Mouse (Mus musculus) frontal cortex, adult (tissue): ENCODE measurements around the gene Rspo4.

Source experiments
- ATAC-seq: cut with Nextera tagmentation; 2 replicates; pipeline ENCODE4 v1.9.2; 2017; ENCODE audit warnings: mild to moderate bottlenecking, moderate library complexity, mixed read lengths; ENCODE audit not compliant: low TSS enrichment

The Rspo4 gene

DNA sequence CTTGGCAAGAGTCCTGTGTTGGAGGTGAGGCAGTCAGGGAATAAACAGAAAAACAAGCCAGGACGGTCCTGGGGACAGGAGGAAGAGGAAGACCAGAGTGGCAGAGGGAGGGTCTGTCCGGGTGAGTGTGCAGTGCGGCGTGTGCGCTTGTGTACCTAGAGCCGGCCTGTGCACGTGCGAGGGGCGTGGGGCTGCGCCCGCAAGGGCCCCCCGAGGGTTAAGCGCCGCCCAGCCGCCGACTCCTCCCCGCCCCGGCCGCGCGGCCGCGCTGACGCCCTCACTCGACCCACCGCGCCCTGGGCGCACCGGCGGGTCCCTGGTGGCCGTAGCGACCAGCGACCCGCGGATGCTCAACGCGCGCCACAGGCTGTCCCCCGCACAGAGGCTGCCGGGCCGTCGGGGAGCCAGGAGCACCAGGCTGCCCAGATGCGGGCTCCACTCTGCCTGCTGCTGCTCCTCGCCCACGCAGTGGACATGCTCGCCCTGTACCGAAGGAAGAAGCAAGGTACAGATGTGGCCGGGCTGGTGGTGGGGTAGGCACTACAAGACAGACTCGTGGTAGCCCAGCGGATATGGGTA is at the start of gene Rspo4:
Gene Rspo4 (plus strand): TSS at position 280 of the 579 bp plus-strand sequence.
- no peak for ATAC-seq

DNA sequence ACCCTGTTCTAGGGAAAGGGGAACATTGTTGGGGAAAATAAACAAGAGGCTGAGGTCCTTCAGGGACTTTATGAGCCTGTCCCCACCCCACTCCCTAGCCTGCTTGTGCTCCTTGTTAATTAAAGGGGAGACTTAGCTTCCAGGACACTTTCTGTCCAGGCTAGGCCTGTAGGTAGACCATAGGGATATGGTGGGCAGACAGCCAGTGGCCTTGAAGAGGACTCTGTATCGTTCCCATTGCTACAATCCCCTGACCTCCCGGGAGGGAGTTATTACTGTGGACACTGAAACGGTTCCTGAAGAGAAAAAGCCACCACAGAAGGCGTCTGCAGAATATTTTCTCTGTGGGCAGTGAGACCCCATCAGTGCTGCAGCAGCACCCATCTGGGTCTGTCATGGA is 27.1 kb upstream of the Rspo4 start:
- ATAC-seq = no peak

DNA sequence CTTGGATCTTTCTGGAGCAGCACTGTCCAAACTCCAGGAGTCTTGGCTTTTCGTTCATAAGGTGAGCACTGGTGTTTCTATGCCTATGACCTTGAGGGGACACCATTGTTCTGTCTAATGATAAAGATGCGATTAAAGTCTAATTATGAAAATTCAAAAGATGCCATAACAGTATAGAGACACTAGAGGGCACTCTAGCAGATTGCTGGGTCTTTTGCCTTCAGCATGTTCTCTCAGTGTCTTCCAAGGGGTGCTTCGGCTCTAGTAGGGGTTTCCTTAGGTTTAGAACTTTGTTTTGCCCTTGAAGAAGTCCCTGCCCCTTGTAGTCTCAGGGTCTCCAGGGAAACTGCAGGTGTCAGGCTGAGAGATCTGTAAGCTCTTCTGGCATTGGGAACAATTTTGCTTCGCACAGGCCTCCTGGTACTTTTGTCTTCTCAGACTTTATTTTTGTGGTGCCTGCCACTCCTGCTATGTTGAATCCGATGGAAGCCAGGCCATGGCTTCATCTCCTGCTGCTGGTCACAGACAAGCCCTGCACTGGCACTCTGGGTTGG is 19.6 kb downstream of the Rspo4 start:
- ATAC-seq = peak; percentile 51; the same call in 1 of the 2 replicates

DNA sequence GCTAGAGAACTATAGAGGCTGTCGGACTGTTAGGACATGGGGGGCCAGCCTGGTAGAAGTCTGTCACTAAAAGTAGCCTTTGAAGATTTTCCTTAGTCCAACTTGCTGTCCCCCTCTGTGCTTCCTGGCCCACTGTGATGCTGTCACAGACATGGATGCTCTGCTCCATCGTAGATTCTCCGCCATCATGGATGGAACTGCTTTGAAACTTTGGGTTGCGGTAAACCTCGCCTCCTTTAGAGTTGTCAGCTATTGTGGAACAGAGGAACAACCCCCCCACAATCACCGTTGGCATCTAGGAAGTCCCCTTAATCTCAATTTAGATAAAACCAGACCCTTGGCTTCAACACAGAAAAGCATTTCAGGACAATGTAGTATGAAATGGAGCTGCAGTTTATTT is 22.2 kb downstream of the Rspo4 start:
- no peak for ATAC-seq

DNA sequence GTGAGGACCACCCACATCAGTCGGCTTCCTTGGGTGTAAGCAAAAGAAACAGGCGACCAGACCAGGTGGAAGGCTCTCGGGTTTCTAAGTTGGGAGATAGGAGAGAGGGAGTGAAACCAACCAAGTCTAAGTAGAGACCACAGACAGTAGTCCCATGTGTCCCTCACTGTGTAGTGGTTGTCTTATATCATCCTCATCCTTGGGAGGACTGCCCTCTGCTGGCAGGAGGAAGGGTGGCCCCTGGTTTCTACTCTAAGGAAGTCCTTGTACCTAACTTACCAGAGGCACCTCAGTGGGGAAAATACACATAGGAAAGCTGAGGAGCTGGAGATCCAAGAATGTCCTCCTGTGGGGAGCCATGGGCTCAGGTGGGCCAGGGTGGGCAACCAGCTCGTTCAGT is 23.8 kb downstream of the Rspo4 start:
- peak; percentile 95 for ATAC-seq

DNA sequence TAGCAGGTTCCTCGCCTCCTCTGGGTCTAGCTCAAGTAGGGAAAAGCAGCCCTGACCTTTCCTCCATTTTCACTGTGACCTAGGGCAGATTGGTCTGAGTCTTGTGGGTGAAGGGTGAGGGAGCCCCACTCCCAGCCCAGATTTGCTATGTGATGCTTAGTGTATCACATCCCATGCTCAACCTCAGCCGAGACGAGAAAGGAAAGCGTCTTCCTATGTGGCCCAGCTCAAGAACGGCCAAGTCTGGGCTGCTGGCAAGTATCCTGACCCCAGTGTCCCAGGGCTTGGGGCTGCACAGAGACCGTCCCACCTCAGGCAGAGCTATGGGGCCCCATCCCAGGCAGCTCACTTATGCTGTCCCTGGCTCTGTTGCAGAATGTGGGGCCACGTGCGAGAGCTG is 25.5 kb downstream of the Rspo4 start:
- ATAC-seq = no peak

DNA sequence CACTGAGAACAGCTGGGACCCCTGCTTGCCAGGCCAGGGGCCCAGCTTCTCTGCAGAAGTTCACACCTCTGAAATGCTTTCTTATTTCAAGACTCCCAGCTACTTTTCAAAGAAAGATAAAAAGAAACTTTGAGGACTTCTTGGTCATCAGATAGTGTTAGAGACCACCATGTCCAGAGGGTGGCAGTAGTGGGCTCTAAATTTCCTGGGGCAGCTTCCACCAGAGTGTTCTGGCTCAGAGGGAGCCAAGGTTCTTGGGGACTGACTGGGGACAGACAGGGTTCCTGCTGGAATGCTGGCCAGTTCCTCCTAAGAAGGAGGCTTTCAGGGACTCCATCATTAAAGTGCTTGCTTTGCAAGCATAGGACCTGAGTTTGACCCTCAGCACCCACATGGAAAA is 31.8 kb downstream of the Rspo4 start:
- ATAC-seq = no peak

DNA sequence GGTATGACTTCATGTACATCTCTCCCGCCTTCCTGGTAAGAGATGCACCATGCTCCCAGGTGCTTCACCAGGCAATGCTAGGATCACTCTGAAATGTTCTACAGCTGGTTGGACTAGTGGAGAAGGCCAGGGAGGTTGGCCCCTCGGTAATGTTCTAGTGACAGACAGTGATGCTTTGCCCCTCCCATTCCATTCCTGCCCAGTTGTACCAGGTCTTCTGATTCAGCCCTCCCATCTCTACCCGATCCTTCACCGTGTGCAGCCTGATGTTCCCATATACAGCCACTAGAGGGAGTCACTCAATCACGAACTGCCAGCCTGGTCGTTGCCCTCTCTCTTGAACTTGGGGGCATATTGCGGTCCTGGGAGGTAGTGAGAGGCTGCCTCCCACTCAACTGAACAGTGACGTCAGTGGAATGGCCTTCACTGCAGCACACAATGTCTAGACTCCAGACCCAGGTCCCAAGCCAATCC is 33.3 kb downstream of the Rspo4 start:
- peak; percentile 86 for ATAC-seq

DNA sequence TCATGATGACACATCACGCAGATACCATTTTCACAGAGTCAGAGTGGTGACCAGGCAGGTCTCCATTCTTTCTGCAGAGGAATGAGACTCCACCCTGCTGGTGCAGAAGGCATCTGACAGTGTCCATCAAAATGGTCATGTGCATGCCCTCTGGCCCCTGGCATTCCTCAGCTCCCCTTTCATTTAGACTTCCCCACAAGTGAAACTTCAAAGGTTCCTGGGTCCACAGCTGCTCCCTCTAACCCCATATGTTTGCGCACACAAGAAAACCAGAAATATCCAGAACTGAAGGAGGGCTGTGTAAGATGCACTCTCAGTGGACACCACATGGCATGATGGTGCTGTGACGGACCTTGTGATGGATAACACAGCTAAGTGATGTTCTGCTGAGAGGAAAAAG is 35.9 kb downstream of the Rspo4 start:
- no peak for ATAC-seq

DNA sequence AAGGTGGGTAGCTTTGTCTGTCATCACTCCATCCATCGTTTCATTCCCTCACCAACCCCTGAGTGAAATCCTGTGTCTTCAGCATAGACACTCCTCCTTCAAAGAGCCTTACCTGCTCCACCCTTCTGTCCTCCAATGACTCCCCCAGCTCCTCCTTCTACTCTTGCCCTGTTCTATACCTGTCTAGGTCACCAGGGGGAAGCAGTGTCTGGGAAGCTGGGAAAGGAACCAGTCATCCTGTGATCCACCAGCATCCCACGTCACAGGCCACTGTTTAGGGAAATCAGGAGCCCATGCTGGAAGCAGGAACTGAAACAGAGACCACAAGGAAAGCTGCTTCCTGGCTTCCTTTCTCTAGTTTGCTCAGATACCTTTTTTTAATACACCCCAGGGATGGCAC is 37.0 kb downstream of the Rspo4 start:
- no peak for ATAC-seq

DNA sequence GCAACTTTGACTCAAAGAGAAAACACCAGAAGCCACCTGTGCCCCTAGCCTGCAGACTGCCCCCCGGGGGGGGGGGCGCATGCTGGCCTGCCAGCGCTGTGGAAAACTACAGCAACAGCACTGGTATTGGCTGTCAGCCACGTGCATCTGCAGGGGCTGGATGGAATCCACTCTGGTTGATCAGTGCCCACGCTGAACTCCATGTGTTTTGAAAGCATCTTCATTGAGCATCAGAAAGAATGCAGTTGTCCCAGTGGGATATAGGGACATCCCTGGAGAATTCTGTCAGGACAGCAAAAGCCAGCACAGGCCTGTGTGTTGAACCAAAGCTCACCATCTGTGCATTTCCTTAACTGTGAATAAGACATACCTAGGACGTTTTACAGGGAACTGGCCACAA is 48.3 kb downstream of the Rspo4 start:
- no peak for ATAC-seq

DNA sequence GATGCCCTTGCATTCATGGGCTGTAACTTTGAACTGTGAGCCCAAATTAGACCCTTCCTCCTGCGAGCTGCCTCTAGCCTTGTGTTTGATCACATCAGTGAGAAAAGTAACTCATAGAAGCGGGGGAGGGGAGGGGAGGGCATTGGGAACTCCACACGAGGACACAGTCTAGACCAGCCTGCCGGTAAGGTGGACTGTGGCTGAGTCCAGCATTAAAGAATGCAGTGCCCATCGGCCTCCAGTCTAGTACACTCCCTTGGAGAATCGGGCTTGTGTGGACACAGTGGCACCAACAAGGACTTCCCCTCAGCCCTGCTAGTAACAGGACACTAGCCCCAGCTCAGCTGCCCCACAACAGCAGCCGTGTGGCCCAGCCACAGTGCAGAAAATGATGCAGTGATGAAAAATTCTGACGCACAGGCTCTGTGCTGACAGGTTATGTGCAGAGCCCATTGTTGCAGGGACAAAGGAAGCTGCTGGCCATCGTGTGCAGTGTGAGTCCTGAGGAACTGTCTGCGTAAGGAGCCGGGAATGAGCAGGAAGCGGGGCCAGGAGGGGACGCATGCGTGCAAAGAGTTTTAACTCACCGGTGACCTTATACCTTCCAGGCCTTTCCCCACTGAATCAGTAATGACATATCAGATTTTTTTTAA is 50.5 kb downstream of the Rspo4 start:
- no peak for ATAC-seq

DNA sequence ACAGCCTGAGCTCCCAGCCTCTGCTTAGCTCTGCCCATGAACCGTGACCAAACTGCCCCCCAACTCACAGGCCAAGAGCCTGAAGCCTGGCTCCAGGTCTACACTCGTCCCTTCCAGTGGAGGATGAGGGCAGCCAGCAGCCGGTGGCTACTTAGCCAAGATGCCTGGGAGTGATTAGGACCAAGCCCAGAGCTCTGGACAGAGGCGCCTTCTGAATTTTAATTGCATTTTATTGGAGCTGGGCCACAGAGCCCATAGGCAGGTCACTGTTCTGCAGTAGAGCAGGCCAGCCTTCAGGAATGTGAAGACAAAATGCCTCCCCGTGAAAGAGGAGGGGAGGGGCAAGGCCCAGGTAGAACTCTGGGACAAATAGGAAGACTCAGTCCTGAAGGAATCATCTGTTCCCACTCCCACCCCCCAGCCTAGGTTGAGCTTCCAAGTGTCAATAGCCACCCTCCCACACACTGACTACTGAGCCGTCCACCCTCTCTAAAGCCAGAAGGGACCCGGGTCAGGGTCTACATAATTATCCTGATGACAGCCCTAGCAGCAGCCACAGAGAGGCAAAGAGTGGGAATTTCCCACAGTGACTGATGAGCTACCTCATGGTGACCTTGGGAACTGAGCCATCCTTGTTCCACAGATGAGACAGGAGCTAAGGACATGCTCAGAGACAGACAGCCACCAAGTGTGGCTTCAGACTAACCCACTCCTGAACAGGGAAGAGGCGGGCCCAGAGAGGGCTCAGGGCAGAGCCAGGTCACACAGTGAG is 51.7 kb downstream of the Rspo4 start:
- peak; percentile 57; the same call in 1 of the 2 replicates for ATAC-seq

DNA sequence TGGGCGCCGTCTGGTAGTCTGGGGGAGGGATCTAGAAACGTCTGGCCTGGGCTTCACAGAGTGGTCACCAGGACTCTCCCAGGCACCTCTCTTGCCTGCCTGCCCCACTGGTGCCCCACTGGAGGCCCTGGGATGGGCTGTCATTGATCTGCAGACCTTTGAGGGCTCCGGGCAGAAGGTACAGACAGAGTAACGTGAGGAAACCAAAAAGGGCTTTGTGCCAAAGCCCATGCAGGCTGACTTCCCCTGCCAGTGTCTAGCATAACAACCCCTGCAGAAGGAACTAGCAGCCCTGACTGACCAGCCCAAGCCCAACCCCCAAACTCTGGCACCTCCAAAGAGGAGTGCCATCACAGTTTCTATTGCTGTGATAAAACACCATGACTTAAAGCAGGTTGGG is 53.2 kb downstream of the Rspo4 start:
- no peak for ATAC-seq

DNA sequence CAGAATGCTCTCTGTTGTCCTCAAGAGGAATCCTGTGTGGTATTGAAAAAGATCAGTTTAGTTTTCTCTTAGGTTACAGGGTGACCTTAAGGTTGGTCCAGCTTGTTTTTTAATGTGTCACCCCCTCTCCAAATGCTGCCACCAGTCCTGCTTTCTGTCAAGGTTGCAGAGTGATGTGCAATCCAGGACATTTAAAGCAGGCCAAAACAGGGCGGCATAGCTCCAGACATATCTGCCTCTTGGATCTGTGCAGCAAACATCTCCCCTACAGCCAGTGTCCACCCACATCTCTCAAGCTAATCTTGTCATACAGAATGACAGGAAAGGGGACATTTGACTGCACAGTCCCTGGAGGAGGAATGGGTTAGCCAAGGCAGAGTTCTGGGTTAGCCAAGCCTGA is 55.4 kb downstream of the Rspo4 start:
- no peak for ATAC-seq

DNA sequence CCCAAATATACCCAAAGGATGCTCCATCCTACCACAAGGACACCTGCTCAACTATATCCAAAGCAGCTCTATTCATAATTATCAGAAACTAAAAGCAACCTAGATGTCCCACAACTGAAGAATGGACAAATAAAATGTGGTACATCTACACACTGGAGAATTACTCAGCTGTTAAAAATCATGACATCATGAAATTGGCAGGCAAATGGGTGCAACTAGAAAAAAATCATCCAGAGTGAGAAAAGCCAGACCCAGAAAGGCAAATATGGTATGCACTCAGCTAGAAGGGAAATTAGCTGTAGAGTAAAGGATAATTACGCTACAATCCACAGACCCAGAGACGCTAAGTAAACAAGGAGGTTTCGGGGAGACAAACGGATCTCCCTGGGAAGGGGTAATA is 58.1 kb downstream of the Rspo4 start:
- no peak for ATAC-seq

DNA sequence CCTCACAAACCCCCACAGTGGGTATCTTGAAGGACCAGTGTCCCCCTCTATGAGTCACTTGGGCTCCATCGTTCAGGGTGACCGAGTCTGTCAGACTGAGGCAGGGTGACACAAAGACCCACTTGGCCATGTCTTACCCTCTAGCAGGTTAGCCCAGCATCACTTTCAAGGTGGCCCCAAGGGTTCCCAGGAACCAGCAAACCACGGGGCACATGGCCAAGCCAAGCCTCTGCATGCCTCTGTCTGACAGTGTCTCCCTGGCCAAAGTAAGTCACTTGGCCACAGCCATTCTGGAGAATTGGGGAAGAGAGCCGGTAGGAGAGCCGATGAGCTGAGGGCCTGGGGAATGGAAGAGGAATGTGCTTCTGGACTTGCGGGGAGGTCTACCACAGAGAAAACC is 60.5 kb downstream of the Rspo4 start:
- no peak for ATAC-seq

DNA sequence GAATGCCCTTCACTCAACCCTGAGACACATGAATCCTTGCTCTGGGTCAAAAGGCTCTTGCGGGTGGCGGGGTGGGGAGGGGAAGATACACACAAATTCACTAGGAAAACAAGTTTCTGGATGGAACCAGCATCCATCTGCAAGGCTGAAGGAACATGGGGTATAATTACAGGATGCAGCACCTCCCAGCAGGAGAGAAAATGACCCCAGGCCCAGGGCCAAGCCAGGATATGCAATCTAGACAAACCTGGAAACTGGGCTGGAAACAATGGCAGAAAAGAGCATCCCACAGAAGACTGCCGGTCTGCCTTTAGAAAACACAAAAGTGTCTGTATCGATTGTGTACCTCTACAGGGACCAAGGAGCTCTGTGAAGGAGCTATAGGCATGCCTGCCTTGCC is 61.2 kb downstream of the Rspo4 start:
- ATAC-seq = no peak

DNA sequence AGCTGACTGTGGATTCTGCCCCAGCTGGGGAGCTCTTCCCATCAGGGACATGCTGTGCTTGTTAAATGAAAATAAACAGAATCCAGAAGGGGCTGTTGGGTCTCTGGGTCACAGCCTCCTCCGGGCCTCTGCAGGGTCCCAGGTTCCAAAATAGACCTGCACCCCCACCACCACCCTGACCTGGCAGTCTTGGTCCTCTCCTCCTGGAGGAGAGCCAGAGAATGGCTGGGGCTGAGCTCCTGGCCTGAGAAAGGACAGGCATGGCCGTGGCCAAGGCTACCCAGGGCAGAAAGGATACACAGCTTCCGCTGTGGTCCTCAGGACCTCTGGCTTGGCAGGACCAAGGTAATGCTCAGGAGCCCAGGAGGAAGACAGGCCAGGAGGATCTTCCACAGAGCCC is 61.9 kb downstream of the Rspo4 start:
- ATAC-seq = no peak

DNA sequence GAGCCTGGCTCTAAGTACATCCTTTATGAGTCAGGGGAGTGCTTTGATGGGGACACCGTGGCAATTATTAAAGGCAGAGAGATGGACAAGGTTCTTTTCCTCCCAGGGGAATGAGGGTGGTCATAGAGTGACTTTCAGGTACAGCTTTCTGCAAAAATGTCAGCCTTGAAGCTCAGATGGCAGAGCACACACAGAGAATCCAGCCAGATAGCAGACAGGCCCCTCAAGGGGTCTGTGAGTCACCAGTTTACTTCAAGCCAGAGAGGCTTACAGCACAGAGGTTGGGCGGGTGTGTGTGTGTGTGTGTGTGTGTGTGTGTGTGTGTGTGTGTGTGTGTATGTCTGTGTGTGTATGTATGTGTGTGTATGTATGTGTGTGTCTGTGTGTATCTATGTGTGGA is 64.3 kb downstream of the Rspo4 start:
- no peak for ATAC-seq

DNA sequence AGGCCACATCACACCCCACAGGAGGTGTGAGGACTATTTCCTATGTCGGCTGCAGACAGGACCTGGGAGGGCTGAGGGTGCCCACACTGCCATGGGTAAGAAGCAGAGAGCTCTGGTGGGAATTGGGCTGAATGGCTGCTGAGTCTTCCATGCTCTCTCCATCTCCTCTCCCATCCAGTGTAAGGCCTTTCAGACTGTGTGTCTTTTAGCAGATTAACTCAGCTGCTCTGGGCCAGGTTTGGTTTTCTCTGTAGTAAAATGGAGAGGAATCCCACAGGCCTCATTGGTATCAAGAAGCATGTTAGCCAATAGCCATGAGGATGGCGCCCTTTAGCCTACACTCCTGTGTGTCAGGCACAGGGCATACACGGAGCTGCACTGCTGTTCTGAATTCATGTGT is 66.7 kb downstream of the Rspo4 start:
- ATAC-seq = no peak

DNA sequence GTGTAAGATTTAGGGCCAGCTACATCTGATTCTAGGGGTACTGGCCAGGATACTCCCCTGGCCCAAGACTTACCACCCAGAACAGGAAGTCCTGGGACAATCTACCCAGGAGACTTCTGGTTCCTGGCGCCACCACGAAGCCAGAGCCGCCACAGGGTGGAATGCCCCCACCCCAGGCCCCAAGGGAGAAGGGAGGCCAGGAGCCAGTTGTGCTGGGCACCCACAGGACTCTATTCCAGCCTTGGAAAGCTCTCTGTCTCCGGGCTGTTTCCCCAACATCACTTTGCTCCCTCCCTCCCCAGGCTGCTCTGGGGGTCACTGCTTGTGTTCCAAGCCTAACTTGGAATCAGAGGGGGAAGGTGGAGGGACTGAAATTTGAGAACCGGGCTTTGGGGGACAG is 67.8 kb downstream of the Rspo4 start:
- ATAC-seq = no peak
